Mouse (Mus musculus) liver, embryonic 14.5 days (tissue): ENCODE data around the gene Tnrc6a.

Experiments used
- CTCF ChIP-seq: IDR thresholded peaks from 2 replicates; pipeline ENCODE4 v1.5.1; 2016; ENCODE audit warnings: antibody characterized with exemption, low read depth, control low read depth
- EP300 ChIP-seq: IDR thresholded peaks from 2 replicates; pipeline ENCODE4 v1.6.1; 2016; ENCODE audit warnings: antibody characterized with exemption, low read depth

GRCm38 (mm10) chr7:123209864-123210263 is 86.2 kb downstream of the Tnrc6a start:
- no peak for TF ChIP-seq EP300
- no peak for TF ChIP-seq CTCF
